Mouse (Mus musculus) G1E (cell line): Measurements from ENCODE around the gene Tmem204.

ENCODE experiments used
- CTCF ChIP-seq: IDR thresholded peaks from 2 replicates; pipeline ENCODE4 v1.5.1; 2012; ENCODE audit warnings: low read depth, low read length, inconsistent platforms, mixed read lengths
- GATA1 ChIP-seq: IDR thresholded peaks from 2 replicates; pipeline ENCODE4 v1.6.1; 2012; ENCODE audit warnings: borderline replicate concordance, low read length, inconsistent platforms, mixed read lengths
- POLR2AphosphoS5 ChIP-seq: IDR thresholded peaks from 2 replicates; pipeline ENCODE4 v1.6.1; 2012; ENCODE audit warnings: low read depth, low read length, inconsistent platforms; ENCODE audit not compliant: insufficient replicate concordance

DNA sequence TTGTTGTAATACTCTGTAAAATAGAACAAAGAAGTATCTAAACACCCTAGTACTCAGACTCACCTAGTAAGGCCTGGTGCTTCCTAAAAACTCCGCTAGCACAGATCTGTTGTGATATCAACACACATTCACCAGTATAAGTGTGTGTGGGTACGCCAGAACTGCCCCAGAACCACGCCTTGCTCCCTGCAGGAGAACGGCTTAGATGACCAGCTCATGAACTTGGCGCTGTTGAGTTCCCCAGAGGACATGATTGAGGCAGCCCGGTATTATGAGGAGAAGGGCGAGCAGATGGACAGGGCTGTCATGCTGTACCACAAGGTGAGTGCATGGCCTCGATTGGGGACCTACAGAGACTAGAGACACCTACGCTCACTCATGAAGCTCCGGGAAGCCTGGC is 7.1 kb upstream of the Tmem204 start:
- TF ChIP-seq CTCF (no peak), GATA1 (no peak), POLR2AphosphoS5 (no peak)
